Mouse (Mus musculus): ENCODE measurements around the gene Smarca2.
A peak's percentile ranks its signal among the peaks of the same experiment; 100 is the strongest.

The Smarca2 gene

GRCm38 (mm10) chr19:26604755-26605300, at the start of gene Smarca2:
Gene Smarca2, plus strand, starts transcription at chr19:26605050.
- DNase-seq (ENCODE audit: low read depth in 2 of 2, low spot score in 2 of 2), result peak; percentile 97 to 98

- no peak for DNase-seq (ENCODE audit: low read depth in 2 of 2, low spot score in 2 of 2)
Measured at GRCm38 (mm10) chr19:26564850-26565249, 40.0 kb upstream of the Smarca2 start.

- no peak for DNase-seq (ENCODE audit: low read depth in 2 of 2, low spot score in 2 of 2)
Measured at GRCm38 (mm10) chr19:26566109-26566508, 38.7 kb upstream of the Smarca2 start.

- DNase-seq (ENCODE audit: low read depth in 2 of 2, low spot score in 2 of 2), result no peak
Measured at GRCm38 (mm10) chr19:26568236-26568635, 36.6 kb upstream of the Smarca2 start.

- DNase-seq (ENCODE audit: low read depth in 2 of 2, low spot score in 2 of 2), result no peak
Measured at GRCm38 (mm10) chr19:26568941-26569340, 35.9 kb upstream of the Smarca2 start.

- DNase-seq (ENCODE audit: low read depth in 2 of 2, low spot score in 2 of 2), result no peak
Measured at GRCm38 (mm10) chr19:26569461-26569860, 35.4 kb upstream of the Smarca2 start.

GRCm38 (mm10) chr19:26579645-26580044, 25.2 kb upstream of the Smarca2 start:
- no peak for DNase-seq (ENCODE audit: low read depth in 2 of 2, low spot score in 2 of 2)

- no peak for DNase-seq (ENCODE audit: low read depth in 2 of 2, low spot score in 2 of 2)
Measured at GRCm38 (mm10) chr19:26580061-26580460, 24.8 kb upstream of the Smarca2 start.

GRCm38 (mm10) chr19:26594661-26595060, 10.2 kb upstream of the Smarca2 start:
- DNase-seq (ENCODE audit: low read depth in 2 of 2, low spot score in 2 of 2), result no peak

- no peak for DNase-seq (ENCODE audit: low read depth in 2 of 2, low spot score in 2 of 2)
Measured at GRCm38 (mm10) chr19:26601459-26601858, 3.4 kb upstream of the Smarca2 start.

GRCm38 (mm10) chr19:26603296-26603860, 1.5 kb upstream of the Smarca2 start:
- no peak for DNase-seq (ENCODE audit: low read depth in 2 of 2, low spot score in 2 of 2)

GRCm38 (mm10) chr19:26603906-26604754, 720 bp upstream of the Smarca2 start:
- peak in 1 of 2 experiments; percentile 2 for DNase-seq (ENCODE audit: low read depth in 2 of 2, low spot score in 2 of 2)

- peak; percentile 36 to 41 for DNase-seq (ENCODE audit: low read depth in 2 of 2, low spot score in 2 of 2)
Measured at GRCm38 (mm10) chr19:26605438-26606320, 829 bp downstream of the Smarca2 start.

- peak; percentile 27 to 34 for DNase-seq (ENCODE audit: low read depth in 2 of 2, low spot score in 2 of 2)
Measured at GRCm38 (mm10) chr19:26606321-26607155, 1.7 kb downstream of the Smarca2 start.

GRCm38 (mm10) chr19:26607156-26607536, 2.3 kb downstream of the Smarca2 start:
- DNase-seq (ENCODE audit: low read depth in 2 of 2, low spot score in 2 of 2), result peak; percentile 68 to 71

GRCm38 (mm10) chr19:26607551-26608433, 2.9 kb downstream of the Smarca2 start:
- peak in 1 of 2 experiments; percentile 21 for DNase-seq (ENCODE audit: low read depth in 2 of 2, low spot score in 2 of 2)

GRCm38 (mm10) chr19:26608434-26608812, 3.6 kb downstream of the Smarca2 start:
- no peak for DNase-seq (ENCODE audit: low read depth in 2 of 2, low spot score in 2 of 2)

- DNase-seq (ENCODE audit: low read depth in 2 of 2, low spot score in 2 of 2), result no peak
Measured at GRCm38 (mm10) chr19:26609637-26610036, 4.8 kb downstream of the Smarca2 start.

GRCm38 (mm10) chr19:26612995-26613394, 8.1 kb downstream of the Smarca2 start:
- no peak for DNase-seq (ENCODE audit: low read depth in 2 of 2, low spot score in 2 of 2)
